Mouse (Mus musculus) left cerebral cortex, adult 8-10 months (tissue): Measurements from ENCODE around the gene Selenow. TPM values are rescaled to one million over a fixed set of nuclear protein-coding genes. Genes with fewer than 3 reads are reported as not detected.
"Not testable (repeated sequence)": the region's sequence is repeated elsewhere in the genome, so short reads cannot be mapped to it uniquely, and the experiment has no call there.

Experiments
- DNase-seq, 2 experiments: peaks; one replicate each; pipeline ENCODE4 v3.0.0; 2022; ENCODE audit warnings: low spot score in 2 of 2
- total RNA-seq, 4 experiments: library from RNA; stranded (reverse); gene quantifications; 2 replicates each; pipeline ENCODE4 v1.2.4; 2022

Selenow gene
- total RNA-seq, 4 experiments from 2014 or later: 989 to 1,128 (median 1,052) TPM

- peak; percentile 93 to 96 for DNase-seq
Measured at GRCm38 (mm10) chr7:15945721-15946536, 23.7 kb upstream of the Selenow start, which contains the start of gene Nop53. Gene Nop53 (minus strand): TSS chr7:15946074.

DNA sequence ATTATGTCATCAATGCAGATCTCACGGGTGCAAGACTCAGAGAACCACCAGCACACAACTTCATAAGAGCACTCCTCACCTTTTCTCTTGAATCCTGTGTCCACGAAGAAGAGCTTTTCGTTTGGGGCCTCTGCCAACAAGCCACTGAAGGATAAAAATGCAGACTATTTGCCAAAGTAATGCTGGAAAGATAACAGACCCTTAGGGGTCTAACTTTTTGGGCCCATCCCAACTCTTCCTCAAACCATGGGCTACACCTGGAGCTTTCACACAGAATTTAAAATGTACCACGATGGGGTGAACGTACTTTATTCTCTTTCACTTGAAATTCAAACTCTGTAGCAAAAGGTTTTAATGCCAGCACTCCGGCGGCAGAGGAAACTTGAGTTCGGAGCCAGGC lies 23.0 kb upstream of the Selenow start:
- DNase-seq: no peak

GRCm38 (mm10) chr7:15944311-15944710 lies 22.1 kb upstream of the Selenow start:
- DNase-seq: no peak

DNA sequence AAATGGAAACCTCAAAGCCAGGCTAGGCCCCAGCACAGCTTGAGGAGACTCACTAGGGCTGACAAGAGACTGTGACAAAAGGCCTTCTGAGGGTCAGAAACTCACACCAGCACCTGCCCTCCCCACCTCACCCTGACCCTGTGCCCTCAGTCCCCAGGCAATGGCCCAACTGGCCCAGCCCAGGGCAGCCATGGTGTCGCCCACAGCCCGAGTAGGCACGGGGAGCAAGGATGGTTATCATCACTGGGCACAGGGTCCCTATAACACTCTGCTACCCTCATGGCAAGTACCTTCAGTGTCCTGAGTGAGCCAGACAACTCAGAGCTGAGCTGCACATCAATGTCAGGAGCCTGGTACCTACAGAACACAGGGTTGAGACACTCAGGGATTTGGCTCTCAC lies 16.4 kb upstream of the Selenow start:
- DNase-seq: no peak

- no peak for DNase-seq
Measured at GRCm38 (mm10) chr7:15937491-15937890, 15.3 kb upstream of the Selenow start.

DNA sequence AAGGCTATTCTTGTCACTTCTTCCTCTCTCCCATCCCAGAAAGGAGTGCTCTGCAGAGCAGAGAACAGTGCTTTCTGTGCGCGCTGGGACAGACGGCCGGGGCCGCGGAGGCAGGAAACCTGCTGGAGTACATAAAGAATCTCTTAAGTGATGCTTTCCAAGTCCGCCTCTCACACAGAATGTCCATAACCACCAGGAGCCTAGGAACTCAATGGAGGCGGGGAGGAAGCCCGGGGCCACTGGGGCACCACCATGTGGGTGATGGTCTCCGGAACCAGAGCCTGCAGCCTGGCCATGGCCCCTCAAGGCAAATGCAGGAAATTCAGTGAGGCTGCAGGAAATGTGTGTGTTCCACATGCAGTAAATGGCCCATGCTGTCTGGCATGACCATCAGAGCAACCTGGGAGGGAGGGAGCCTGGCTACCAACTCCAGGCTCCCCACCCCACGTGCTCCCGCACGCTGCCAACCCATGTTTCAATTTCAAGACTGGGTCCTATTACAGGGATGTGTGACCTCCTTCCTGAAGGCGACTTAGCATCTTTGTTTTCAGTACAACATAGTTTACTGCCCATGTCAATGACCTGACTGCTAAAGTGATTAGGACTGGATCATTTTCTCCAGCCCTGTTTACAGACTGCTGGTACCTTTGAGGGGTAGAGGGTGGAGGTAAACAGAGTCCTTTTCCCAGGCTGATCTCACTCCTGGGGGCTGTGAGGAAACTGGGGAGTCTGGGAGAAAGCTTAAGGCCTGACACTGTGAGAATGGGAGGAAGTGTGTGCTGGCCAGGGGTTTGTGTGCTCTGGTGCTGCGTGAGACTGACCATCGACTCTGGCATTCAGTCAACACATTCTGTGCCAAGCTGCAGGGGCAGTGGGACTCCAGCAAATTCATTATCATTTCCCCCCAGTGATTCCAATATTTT lies 11.5 kb upstream of the Selenow start:
- peak in 1 of 2 experiments; percentile 63 for DNase-seq

DNA sequence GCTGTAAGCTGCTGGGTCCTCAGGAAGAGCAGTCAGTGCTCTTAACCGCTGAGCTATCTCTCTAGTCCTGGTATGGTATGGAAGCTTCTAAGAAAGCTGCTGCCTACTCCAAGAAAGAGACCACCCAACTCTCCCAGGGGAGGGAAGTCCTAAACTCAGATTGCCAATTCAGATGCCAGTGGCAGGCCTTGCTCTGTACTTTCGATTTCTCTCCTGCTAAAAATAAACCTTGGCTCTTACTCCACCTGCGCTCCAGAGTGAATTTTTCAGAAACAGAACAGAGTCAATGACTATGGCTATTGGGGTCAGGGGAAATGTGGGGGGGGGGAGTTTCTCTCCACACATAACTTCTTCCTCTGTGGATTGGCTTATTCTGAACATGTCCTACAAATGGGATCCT lies 9.4 kb upstream of the Selenow start:
- DNase-seq: no peak

DNA sequence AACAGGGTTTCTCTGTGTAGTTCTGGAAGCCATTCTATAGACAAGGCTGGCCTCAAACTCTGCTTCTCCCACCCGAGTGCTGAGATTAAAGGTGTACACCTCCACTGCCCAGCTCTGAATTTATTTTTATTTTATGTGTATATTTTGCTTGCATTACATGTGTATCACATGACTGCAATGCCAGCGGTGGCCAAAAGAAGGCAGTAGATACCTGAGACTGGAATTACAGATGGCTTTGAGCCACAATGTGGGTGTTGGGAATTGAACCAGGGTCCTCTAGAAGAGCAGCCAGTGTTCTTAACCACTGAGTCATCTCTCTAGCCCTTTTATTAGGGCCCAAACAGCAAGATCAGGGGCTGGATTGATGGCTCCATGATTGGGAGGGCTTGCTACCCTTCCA lies 8.3 kb upstream of the Selenow start:
- DNase-seq: no peak

GRCm38 (mm10) chr7:15929910-15930309 lies 7.7 kb upstream of the Selenow start:
- no peak for DNase-seq

DNA sequence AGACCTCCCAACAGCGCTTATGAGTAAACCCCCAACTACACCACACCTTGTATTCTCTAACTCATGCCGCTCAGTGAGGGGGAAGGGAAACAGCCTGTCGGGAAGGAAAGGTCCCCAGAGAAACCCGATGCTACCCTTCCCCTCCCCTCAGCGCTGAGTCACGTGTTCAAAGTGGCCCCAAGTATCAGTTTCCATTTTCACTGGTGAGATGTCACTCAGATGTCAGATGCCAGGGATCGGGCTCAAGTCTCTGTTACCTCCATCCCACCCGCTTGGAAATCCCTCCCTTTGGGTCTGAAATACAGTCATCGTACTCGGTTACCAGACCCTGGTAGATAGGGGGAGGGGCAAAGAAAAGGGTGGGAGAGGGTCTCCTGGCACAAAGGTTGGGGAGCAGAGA lies 406 bp downstream of the Selenow start:
- peak in 1 of 2 experiments; percentile 30 for DNase-seq

- DNase-seq: no peak
Measured at GRCm38 (mm10) chr7:15920645-15921190, 1.5 kb downstream of the Selenow start.

DNA sequence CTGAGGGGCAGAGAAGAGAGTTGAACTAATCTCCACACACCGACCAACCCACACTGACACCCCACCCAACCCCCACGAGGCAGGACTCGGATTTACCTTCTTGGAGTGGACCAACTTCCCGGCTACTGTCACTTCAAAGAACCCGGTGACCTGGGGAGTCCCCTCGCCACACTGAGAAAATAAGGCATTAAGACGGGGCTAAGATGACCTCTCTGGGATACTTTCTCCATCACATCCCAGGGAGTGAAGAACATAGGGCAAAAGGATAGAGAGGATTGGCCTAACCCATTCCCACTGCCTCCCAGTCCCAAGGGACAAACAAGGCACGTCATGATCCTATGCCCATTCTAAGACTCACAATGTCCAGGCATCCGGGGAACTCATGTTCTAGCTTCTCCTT lies 2.3 kb downstream of the Selenow start:
- no peak for DNase-seq

- DNase-seq: no peak
Measured at GRCm38 (mm10) chr7:15918371-15918770, 3.8 kb downstream of the Selenow start.

GRCm38 (mm10) chr7:15916996-15917395 lies 5.2 kb downstream of the Selenow start:
- no peak for DNase-seq

DNA sequence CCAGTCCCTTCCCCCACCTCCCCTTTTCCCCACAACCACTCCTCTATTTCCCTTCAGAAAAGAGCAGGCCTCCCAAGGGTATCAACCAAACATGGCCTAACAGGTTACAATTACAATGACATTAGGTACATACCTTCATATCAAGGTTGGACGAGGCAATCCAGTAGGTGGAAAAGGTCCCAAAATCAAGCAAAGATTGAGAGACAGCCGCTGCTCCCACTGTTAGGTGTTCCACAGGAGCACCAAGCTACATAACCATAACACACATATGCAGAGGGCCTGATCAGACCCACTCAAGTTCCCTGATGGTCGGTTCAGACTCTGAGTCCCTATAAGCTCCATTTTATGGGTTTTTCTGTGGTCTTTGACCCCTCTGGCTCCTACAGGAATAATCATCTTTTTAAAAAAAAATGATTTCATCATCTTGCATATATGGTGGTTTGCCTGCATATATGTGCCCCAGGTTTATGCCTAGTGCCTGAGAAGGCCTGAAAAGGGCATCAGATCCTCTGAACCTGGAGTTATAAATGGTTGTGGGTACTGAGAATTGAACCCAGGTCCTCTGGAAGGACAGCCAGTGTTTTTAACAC lies 6.0 kb downstream of the Selenow start:
- DNase-seq: no peak

GRCm38 (mm10) chr7:15915695-15916094 lies 6.5 kb downstream of the Selenow start:
- DNase-seq: not testable (repeated sequence)

- DNase-seq: no peak
Measured at GRCm38 (mm10) chr7:15914751-15915150, 7.5 kb downstream of the Selenow start.

- DNase-seq: no peak
Measured at GRCm38 (mm10) chr7:15914252-15914651, 8.0 kb downstream of the Selenow start.

DNA sequence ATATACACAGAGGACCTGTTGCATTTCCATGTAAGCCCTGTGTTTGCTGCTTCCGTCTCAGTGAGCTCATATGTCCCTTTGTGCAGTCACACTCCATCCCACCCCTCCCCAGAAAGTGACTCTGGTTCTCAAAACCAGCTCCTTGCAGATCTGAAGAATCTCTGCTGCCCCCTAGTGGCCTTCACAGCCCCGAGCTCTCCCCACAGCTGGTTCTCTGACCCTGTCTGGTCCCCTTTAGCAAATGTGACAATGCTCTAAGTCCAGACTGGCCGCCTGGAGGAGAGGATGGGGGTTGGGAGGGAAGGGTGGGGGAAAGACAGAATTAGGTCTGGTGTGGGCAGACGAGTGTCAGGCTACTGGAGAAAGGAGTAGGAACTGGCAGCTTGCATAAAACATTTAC lies 10.0 kb downstream of the Selenow start:
- DNase-seq: no peak

DNA sequence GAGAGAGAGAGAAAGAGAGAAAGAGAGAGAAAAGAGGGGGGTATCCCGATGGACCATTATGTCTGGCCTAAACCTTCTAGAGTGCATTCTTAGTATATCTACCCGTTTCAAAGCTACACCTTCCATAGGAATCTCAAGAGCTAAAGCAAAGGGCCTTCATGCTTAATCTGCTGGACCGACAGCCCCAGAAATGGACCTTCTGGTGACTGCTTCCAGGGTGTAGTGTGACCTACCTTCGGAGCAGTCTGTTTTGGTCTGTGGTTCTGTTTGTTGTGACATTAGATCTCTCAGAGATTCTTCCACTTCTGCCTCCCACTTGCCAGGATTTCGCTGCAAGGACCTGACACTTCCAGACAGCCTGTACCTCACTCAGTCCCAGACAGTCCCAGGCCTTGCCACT lies 11.7 kb downstream of the Selenow start:
- DNase-seq: no peak

DNA sequence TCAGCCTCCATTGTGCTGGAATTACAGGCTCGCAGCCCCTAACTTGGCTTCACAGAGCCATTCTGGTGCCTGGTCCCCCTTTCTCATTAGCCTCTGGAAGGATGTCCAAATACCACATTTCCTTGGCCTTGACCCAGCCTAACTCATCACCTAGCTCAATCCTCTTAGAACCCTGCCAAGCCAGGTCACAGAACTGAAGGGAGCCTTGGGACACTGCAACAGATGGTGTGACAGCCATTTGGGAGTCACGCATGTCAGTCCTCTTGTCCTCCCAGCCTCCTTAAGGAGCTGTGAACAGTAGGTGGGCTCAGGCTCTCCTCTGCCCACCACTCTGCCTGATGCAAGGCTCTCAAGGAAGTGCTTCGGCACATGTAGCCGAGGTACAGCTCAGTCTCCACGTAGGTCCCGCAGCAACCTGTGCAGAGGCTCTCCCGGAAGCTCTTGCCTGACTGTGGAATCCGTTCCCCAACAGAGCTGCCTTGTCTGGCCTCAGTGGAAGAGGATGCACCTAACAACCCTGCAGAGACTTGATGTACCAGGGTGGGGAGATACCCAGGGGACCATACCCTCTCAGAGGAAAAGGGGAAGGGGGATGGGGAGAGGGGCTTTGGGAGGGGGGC lies 14.1 kb downstream of the Selenow start:
- DNase-seq: no peak
